Mouse (Mus musculus): ENCODE data around the gene 4931406P16Rik. TPM values are rescaled to one million over a fixed set of nuclear protein-coding genes. Genes with fewer than 3 reads are reported as not detected.
"Not testable (repeated sequence)": the region's sequence is repeated elsewhere in the genome, so short reads cannot be mapped to it uniquely, and the experiment has no call there.

The 4931406P16Rik gene
- total RNA-seq, 2 experiments from 2014 or later, result 36.6 to 41.1 TPM

DNA sequence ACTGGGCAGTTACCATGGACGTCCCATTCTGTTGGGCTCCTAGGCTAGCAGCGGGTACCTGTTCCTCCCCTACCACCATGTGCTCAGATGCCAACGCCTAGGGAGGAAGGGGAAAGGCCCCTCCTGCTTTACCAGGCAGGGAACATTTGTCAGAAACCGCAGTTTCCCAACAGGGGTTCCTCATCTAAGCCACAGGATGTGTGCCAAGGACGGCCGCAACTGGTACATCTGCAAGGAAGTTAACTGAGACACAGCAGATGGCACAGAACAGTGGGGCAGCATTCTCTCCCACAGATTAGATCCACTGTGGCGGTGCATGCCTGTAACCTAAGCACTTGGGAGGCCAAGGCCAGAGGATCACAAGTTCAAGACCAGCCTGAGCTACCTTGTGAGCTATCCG, 98.7 kb downstream of the 4931406P16Rik start:
- H3K4me3 ChIP-seq, result no peak overlapping the region
- no peak for DNase-seq (ENCODE audit: low spot score in 2 of 2)
- no peak overlapping the region for H3K27ac ChIP-seq
- TF ChIP-seq CTCF (conservative IDR thresholded peaks at IDR 0.05), result no peak

- TF ChIP-seq CTCF (conservative IDR thresholded peaks at IDR 0.05), result no peak
- DNase-seq (ENCODE audit: low spot score in 2 of 2), result no peak
- Histone ChIP-seq H3K4me3 (no peak overlapping the region), H3K27ac (no peak overlapping the region)
These were observed 100.1 kb downstream of the 4931406P16Rik start for GRCm38 (mm10) chr7:34213281-34213680.

- TF ChIP-seq CTCF (conservative IDR thresholded peaks at IDR 0.05), result peak; percentile 59
- no peak for DNase-seq (ENCODE audit: low spot score in 2 of 2)
- Histone ChIP-seq H3K27ac (no peak overlapping the region), H3K4me3 (no peak overlapping the region)
These were observed 105.2 kb downstream of the 4931406P16Rik start for GRCm38 (mm10) chr7:34208027-34208745.

GRCm38 (mm10) chr7:34206331-34206730, 107.0 kb downstream of the 4931406P16Rik start:
- TF ChIP-seq CTCF (conservative IDR thresholded peaks at IDR 0.05), result no peak
- Histone ChIP-seq H3K4me3 (no peak overlapping the region), H3K27ac (no peak overlapping the region)
- DNase-seq (ENCODE audit: low spot score in 2 of 2), result no peak

- DNase-seq (ENCODE audit: low spot score in 2 of 2); H3K4me3 ChIP-seq: not testable (repeated sequence)
These were observed 111.2 kb downstream of the 4931406P16Rik start for GRCm38 (mm10) chr7:34202147-34202546.

DNA sequence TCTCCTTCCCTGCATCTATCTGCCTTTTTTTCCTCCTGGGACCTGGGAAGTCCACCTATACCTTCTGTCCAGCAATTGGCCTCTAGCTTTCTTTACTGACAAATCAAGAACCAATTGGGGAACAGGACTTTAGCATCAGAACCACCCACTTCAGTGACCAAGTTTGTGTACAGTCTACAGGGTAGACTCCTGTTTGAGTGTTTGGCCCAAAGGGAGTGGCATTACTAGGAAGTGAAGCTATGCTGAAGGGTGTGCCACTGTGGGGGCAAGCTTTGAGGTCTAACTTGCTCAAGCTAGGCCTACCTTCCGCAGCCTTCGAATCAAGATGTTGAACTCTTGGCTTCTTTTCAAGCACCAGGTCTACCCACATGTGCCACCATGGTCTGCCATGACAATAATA, 112.5 kb downstream of the 4931406P16Rik start:
- Histone ChIP-seq H3K4me3 (no peak overlapping the region), H3K27ac (no peak overlapping the region)
- DNase-seq (ENCODE audit: low spot score in 2 of 2), result no peak
- no peak for TF ChIP-seq CTCF (conservative IDR thresholded peaks at IDR 0.05)

More at GRCm38 (mm10) chr7:34202147-34202546, 111.2 kb downstream of the 4931406P16Rik start:
- H3K27ac ChIP-seq, result not testable (repeated sequence)

DNA sequence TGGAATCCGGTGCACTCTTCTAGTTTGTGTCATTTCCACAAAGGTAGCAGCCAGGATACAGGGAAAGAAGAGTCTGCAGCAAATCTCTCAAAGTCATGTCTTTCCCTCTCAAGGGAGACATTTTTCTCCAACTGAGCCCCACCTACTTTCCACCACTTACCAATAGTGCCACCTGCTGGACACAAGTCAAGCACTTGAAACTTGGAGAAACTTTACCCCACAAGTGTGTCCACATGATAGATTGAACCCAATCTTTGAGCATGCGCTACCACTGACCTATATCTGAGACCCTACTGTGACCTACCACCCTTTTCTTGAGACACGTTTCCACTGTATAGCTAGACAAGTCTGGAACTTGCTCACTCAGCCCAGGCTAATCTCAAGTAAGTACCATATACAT, 115.0 kb downstream of the 4931406P16Rik start:
- Histone ChIP-seq H3K4me3 (no peak overlapping the region), H3K27ac (no peak overlapping the region)
- TF ChIP-seq CTCF (conservative IDR thresholded peaks at IDR 0.05), result peak; percentile 73
- no peak for DNase-seq (ENCODE audit: low spot score in 2 of 2)

DNA sequence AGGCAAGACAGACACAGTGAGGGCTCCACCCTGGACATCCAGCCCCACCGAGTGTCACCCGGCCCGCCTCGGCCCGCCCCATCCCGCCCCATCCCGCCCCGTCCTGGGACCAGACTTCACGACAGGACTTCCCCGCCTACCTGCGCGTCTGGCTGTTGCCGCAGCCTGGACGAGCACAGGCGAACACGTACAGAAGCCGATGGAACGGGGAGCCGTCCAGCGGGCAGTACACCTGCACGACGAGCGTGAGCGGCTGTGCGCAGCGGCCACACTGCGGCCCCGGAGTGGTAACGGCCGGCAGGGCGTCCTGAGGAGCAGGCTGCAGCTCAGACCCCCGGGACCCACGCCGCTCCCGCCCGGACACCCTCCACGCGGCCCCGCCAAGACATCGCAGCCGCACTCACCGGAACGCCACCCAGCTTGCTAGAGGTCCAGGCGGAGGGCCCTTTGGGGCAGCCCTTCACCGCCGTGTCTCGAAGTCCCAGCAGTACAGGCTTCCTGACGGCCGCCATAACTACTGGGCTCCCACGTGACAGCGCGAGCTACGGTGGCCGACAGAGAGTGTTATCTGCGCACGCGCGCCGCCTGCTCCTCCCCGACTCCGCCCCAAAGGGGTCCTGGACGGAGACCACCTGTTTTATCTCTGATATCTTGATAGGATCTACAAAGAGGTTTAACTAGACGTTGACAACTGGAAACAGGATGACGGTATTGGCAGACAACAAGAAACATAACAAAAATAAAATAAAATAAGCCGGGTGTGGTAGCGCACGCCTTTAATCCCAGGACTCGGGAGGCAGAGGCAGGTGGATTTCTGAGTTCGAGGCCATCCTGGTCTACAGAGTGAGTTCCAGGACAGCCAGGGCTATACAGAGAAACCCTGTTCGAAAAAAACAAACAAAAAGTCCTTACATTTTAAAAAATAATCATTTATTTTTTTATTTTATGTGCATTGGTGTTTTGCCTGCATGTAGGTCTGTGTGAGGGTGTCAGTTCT, 116.9 kb downstream of the 4931406P16Rik start, which contains the start of gene Pdcd2l:
TSS of gene Pdcd2l (minus strand) at position 530 of the 997 bp plus-strand sequence.
- Histone ChIP-seq H3K27ac (peak within 1 kb of the TSS; percentile 90), H3K4me3 (peak within 1 kb of the TSS; percentile 98)
- TF ChIP-seq CTCF (conservative IDR thresholded peaks at IDR 0.05), result no peak
- peak; percentile 91 to 95 for DNase-seq (ENCODE audit: low spot score in 2 of 2)

DNA sequence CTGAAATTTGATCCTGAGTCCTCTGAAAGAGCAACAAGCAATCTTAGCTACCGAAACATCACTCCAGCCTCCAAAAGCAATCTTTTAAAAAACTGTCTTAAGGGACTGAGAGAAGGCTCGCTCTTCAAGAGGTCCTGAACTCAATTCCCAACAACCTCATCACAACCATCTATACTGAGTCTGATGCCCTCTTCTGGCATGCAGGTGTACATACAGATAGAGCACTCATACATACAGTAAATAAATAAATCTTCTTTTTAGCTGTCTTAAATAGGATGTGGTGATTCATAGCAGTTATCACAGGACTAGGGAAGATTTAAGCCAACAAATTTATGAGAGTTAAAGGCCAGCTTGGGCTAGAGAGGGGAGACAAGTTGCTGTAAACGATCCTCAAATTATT, 117.7 kb downstream of the 4931406P16Rik start:
- H3K27ac ChIP-seq, result no peak overlapping the region
- H3K4me3 ChIP-seq, result peak overlapping the region; percentile 98
- TF ChIP-seq CTCF (conservative IDR thresholded peaks at IDR 0.05), result peak; percentile 60
- no peak for DNase-seq (ENCODE audit: low spot score in 2 of 2)

- TF ChIP-seq CTCF (conservative IDR thresholded peaks at IDR 0.05), result no peak
- DNase-seq (ENCODE audit: low spot score in 2 of 2), result no peak
- H3K27ac ChIP-seq, result no peak overlapping the region
These were observed 120.5 kb downstream of the 4931406P16Rik start for GRCm38 (mm10) chr7:34192825-34193224.

GRCm38 (mm10) chr7:34189376-34189989, 123.9 kb downstream of the 4931406P16Rik start:
- H3K27ac ChIP-seq, result no peak overlapping the region
- no peak for DNase-seq (ENCODE audit: low spot score in 2 of 2)
- no peak overlapping the region for H3K4me3 ChIP-seq
- no peak for TF ChIP-seq CTCF (conservative IDR thresholded peaks at IDR 0.05)

More at GRCm38 (mm10) chr7:34192825-34193224, 120.5 kb downstream of the 4931406P16Rik start:
- H3K4me3 ChIP-seq, result no peak overlapping the region

Other genes with a start within 250 kb of the 4931406P16Rik start
- not detected for gene Scgb1b30, start 218.1 kb downstream of the 4931406P16Rik start, total RNA-seq (2021)
- gene Wtip, start 180.3 kb downstream of the 4931406P16Rik start, total RNA-seq (2021), result 10 to 100 TPM; 11.7 to 12.3 TPM
- 10 to 100 TPM; 85.7 to 92.9 TPM for gene Uba2, start 144.0 kb downstream of the 4931406P16Rik start, total RNA-seq (2021)
- 10 to 100 TPM; 24.5 to 26.8 TPM for gene Pdcd2l, start 116.9 kb downstream of the 4931406P16Rik start, total RNA-seq (2021)
- gene Gpi1, start 83.2 kb downstream of the 4931406P16Rik start, total RNA-seq (2021), result 100 to 1,000 TPM; 773 TPM
- not detected for gene Gm6096, start 62.5 kb downstream of the 4931406P16Rik start, total RNA-seq (2021)
- gene Lsm14a, start 79.8 kb upstream of the 4931406P16Rik start, total RNA-seq (2021), result 10 to 100 TPM; 87.3 to 94.3 TPM